In the genomic region with DNA sequence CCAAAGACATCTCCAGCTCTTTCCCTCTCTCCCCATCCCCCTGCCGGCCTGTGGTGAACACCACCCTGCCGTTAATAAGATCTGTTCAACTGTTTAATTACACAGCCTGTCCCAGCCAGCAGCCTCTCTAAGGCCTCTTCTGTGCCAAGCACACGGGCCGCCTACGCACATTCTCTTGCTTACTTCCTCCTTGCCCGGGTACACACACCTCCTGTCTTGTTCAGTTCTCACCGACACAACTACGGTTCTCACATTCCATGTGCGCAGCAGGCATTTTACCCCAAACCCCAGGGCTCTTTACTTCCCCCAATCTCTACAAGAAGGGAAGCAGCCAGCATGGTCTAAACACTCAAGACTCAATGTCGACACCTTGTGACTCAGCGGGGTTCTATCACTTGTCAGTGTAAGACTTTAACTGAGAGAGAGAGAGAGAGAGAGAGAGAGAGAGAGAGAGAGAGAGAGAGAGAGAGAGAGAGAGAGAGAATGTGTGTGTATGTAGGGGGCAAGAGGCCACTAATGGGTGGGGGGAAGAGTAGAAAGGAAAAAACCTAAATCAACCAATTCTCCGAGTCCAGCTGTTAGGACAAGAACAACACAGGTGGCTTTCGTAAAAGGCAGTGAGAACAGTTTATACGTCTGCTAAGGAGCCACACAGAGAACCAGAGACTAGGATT, we compare ENCODE assay signal across 8 mouse cellular contexts.
DNase-seq lines count a peak whose midpoint lies in the region; ATAC-seq and TF ChIP-seq lines count a peak whose summit lies in the region.

No protein-coding gene starts in this region.

- no peak for TF ChIP-seq POLR2A in kidney, adult 2 months (IDR thresholded peaks at IDR 0.05; ENCODE audit: low read depth, low read length)

- H3K9me3 ChIP-seq in kidney, embryonic 15.5 days (replicated peaks), result no peaks in the 10 kb centered on the region
- no peaks in the 10 kb centered on the region for H3K9me3 ChIP-seq in G1E (replicated peaks)
- H3K9me3 ChIP-seq in midbrain, embryonic 10.5 days (replicated peaks), result no peaks in the 10 kb centered on the region
- no peaks in the 10 kb centered on the region for H3K9me3 ChIP-seq in forebrain, embryonic 13.5 days (replicated peaks)

- peaks cover 3% of the 10 kb centered on the region; the same call in 1 of the 2 replicates for H3K4me1 ChIP-seq in kidney, adult 2 months (ENCODE audit: control insufficient read depth, insufficient read depth, low read length)
- H3K4me1 ChIP-seq in kidney, embryonic 15.5 days, result peaks cover 38% of the 10 kb centered on the region
- H3K4me1 ChIP-seq in G1E (ENCODE audit: insufficient read depth, low read depth, low read length), result peaks cover 10% of the 10 kb centered on the region
- peaks cover 19% of the 10 kb centered on the region for H3K4me1 ChIP-seq in midbrain, embryonic 10.5 days
- H3K4me1 ChIP-seq in forebrain, embryonic 13.5 days, result peaks cover 37% of the 10 kb centered on the region

- DNase-seq in kidney, adult 2 months, result peak; percentile 32
- peak; percentile 39 for DNase-seq in G1E (ENCODE audit: low spot score)
- peak; percentile 87 for DNase-seq in cerebellum, adult 9-11 months
- DNase-seq in lung, postnatal 4 days, result peak; percentile 64 to 78
- DNase-seq in urinary bladder, postnatal 4 days (ENCODE audit: low spot score in 2 of 2), result no peak
- no peak for DNase-seq in midbrain, embryonic 10.5 days (ENCODE audit: low spot score)

- 44% methylated on average over 14 of the region's 14 CpGs for WGBS in kidney, adult 2 months
- WGBS in kidney, embryonic 15.5 days, result 56% methylated on average over 14 of the region's 14 CpGs
- WGBS in midbrain, embryonic 10.5 days, result 83% methylated on average over 14 of the region's 14 CpGs
- 76% methylated on average over 14 of the region's 14 CpGs for WGBS in forebrain, embryonic 13.5 days

- H3K4me2 ChIP-seq in kidney, embryonic 15.5 days, result no peak overlapping the region
- no peak overlapping the region for H3K4me2 ChIP-seq in forebrain, embryonic 13.5 days

- no peak overlapping the region for H3K27ac ChIP-seq in kidney, adult 2 months (ENCODE audit: insufficient read depth, low read depth, low read length)
- no peak overlapping the region for H3K27ac ChIP-seq in kidney, embryonic 15.5 days
- no peak overlapping the region for H3K27ac ChIP-seq in midbrain, embryonic 10.5 days (replicated peaks)
- no peak overlapping the region for H3K27ac ChIP-seq in forebrain, embryonic 13.5 days

- peaks cover 2% of the 10 kb centered on the region; the same call in 1 of the 2 replicates for H3K36me3 ChIP-seq in kidney, adult 2 months (ENCODE audit: control insufficient read depth, insufficient read depth, low read length)
- H3K36me3 ChIP-seq in kidney, embryonic 15.5 days, result no peaks in the 10 kb centered on the region
- H3K36me3 ChIP-seq in G1E (replicated peaks), result peaks cover 78% of the 10 kb centered on the region
- H3K36me3 ChIP-seq in midbrain, embryonic 10.5 days, result no peaks in the 10 kb centered on the region
- no peaks in the 10 kb centered on the region for H3K36me3 ChIP-seq in forebrain, embryonic 13.5 days (ENCODE audit: poor library complexity, severe bottlenecking)

- H3K4me3 ChIP-seq in kidney, adult 2 months (ENCODE audit: insufficient read depth, low read depth, low read length), result no peak overlapping the region
- no peak overlapping the region for H3K4me3 ChIP-seq in kidney, embryonic 15.5 days (replicated peaks)
- H3K4me3 ChIP-seq in G1E (ENCODE audit: low read depth, low read length), result no peak overlapping the region
- no peak overlapping the region for H3K4me3 ChIP-seq in midbrain, embryonic 10.5 days
- no peak overlapping the region for H3K4me3 ChIP-seq in forebrain, embryonic 13.5 days

- no peak for ATAC-seq in kidney, embryonic 15.5 days (replicated peaks; ENCODE audit: low FRiP score)
- peak; percentile 45 for ATAC-seq in G1E (ENCODE audit: extremely low read depth, insufficient number of reproducible peaks, low FRiP score, poor library complexity, severe bottlenecking)
- no peak for ATAC-seq in forebrain, embryonic 13.5 days

- no peak overlapping the region for H3K9ac ChIP-seq in kidney, embryonic 15.5 days
- no peak overlapping the region for H3K9ac ChIP-seq in forebrain, embryonic 13.5 days

- no peak for TF ChIP-seq CTCF in kidney, adult 2 months (conservative IDR thresholded peaks at IDR 0.05; ENCODE audit: insufficient read depth, insufficient read length, low read depth, low read length)
- TF ChIP-seq CTCF in G1E (IDR thresholded peaks at IDR 0.05; ENCODE audit: low read depth, low read length), result no peak

- H3K27me3 ChIP-seq in kidney, adult 2 months (replicated peaks; ENCODE audit: control insufficient read depth, insufficient read depth, low read length), result no peaks in the 10 kb centered on the region
- H3K27me3 ChIP-seq in kidney, embryonic 15.5 days, result no peaks in the 10 kb centered on the region
- no peaks in the 10 kb centered on the region for H3K27me3 ChIP-seq in G1E (ENCODE audit: insufficient read depth, low read length)
- peaks cover 4% of the 10 kb centered on the region; the same call in 1 of the 2 replicates for H3K27me3 ChIP-seq in midbrain, embryonic 10.5 days (ENCODE audit: low read depth, poor library complexity, severe bottlenecking)
- H3K27me3 ChIP-seq in forebrain, embryonic 13.5 days, result no peaks in the 10 kb centered on the region

Comparison
In these comparisons a context has a peak if more than half of its experiments do, and no peak if none do; other contexts are left out.
1. DNase-seq: peak in kidney, adult 2 months (single experiment), G1E (single experiment), cerebellum, adult 9-11 months (single experiment) and lung, postnatal 4 days (2 of 2); none in urinary bladder, postnatal 4 days (0 of 2) and midbrain, embryonic 10.5 days (single experiment).